Mouse (Mus musculus) lung, adult 10 weeks (tissue): ENCODE measurements around the gene Olfr154. TPM values are rescaled to one million over a fixed set of nuclear protein-coding genes. Genes with fewer than 3 reads are reported as not detected.

Experiments used
- polyA plus RNA-seq: library from polyadenylated mRNA; stranded (reverse); fragments of 350-450 nt; fragmentation: Illumina TruSeq; extraction: RNeasy Lipid Tissue Mini Kit (QIAGEN cat#74804); gene quantifications from one replicate; pipeline ENCODE4 v1.2.3, GENCODE M21; 2014; ENCODE audit warnings: low read depth, low replicate concordance; ENCODE audit not compliant: insufficient read depth

The Olfr154 gene
- polyA plus RNA-seq, result not detected

GRCm38 (mm10) chr2:85664355-85664754 is at the start of gene Olfr154:
TSS of gene Olfr154 (minus strand) at chr2:85664455.

GRCm38 (mm10) chr2:85689131-85689530 is 24.9 kb upstream of the Olfr154 start, which contains the start of gene Olfr1008:
TSS of gene Olfr1008 (plus strand) at chr2:85689431.

DNA sequence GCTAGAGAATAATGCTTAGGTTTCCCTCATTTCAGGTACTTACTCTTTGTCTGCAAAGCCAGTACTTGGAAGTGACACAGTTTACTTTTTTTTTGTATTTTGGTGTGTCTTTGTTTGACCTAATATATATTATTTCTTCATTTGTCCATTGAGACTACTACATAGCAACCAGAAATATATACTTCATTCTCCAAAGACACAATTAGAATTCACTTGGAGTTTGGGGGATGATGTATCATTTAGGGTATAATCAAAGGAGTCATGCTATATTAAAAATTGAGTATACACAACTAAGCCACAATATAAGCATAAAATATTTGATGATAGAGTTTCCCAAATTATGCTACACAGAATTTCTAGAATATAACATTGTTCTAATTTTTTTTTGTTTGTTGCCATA is 14.4 kb upstream of the Olfr154 start, which contains the start of gene Olfr1006:
Gene Olfr1006 (minus strand): TSS at position 101 of the 400 bp plus-strand sequence.

GRCm38 (mm10) chr2:85650604-85651003 is 13.7 kb downstream of the Olfr154 start, which contains the start of gene Olfr1002:
TSS of gene Olfr1002 (minus strand) at chr2:85650704.

Other genes starting within 250 kb of the Olfr154 start
- gene Olfr993, start 249.6 kb downstream of the Olfr154 start, polyA plus RNA-seq, result not detected
- not detected for gene Olfr994, start 228.0 kb downstream of the Olfr154 start, polyA plus RNA-seq
- not detected for gene Olfr995, start 220.8 kb downstream of the Olfr154 start, polyA plus RNA-seq
- not detected for gene 4833423E24Rik, start 145.4 kb downstream of the Olfr154 start, polyA plus RNA-seq
- not detected for gene Olfr996, start 85.2 kb downstream of the Olfr154 start, polyA plus RNA-seq
- not detected for gene Olfr998, start 75.5 kb downstream of the Olfr154 start, polyA plus RNA-seq
- not detected for gene Olfr1000, start 52.6 kb downstream of the Olfr154 start, polyA plus RNA-seq
- not detected for gene Olfr1002, start 13.8 kb downstream of the Olfr154 start, polyA plus RNA-seq
- gene Olfr1006, start 14.3 kb upstream of the Olfr154 start, polyA plus RNA-seq, result not detected
- gene Olfr1008, start 25.0 kb upstream of the Olfr154 start, polyA plus RNA-seq, result not detected
- gene Olfr1009, start 51.0 kb upstream of the Olfr154 start, polyA plus RNA-seq, result not detected
- not detected for gene Olfr1012, start 98.3 kb upstream of the Olfr154 start, polyA plus RNA-seq
- not detected for gene Olfr1013, start 102.6 kb upstream of the Olfr154 start, polyA plus RNA-seq
- not detected for gene Olfr1014, start 108.3 kb upstream of the Olfr154 start, polyA plus RNA-seq
- not detected for gene Olfr1015, start 117.6 kb upstream of the Olfr154 start, polyA plus RNA-seq
- gene Olfr1016, start 138.1 kb upstream of the Olfr154 start, polyA plus RNA-seq, result not detected
- not detected for gene Olfr1018, start 154.0 kb upstream of the Olfr154 start, polyA plus RNA-seq
- not detected for gene Olfr1019, start 181.0 kb upstream of the Olfr154 start, polyA plus RNA-seq
- gene Olfr1020, start 182.6 kb upstream of the Olfr154 start, polyA plus RNA-seq, result not detected
- gene Olfr1022, start 204.1 kb upstream of the Olfr154 start, polyA plus RNA-seq, result not detected
- not detected for gene Olfr1023, start 221.2 kb upstream of the Olfr154 start, polyA plus RNA-seq
- gene Olfr1024, start 240.6 kb upstream of the Olfr154 start, polyA plus RNA-seq, result not detected